Mouse (Mus musculus) mature B cell (primary cell): ENCODE data around the gene Pdxdc1.
"Not testable (repeated sequence)": the region's sequence is repeated elsewhere in the genome, so short reads cannot be mapped to it uniquely, and the experiment has no call there.

ENCODE experiments used
- in situ Hi-C: fragments of 300-500 bp; cut with MboI; formaldehyde crosslinking; loops from 2 replicates; pipeline ENCODE4 v1.14.3; 2019

The Pdxdc1 gene

DNA sequence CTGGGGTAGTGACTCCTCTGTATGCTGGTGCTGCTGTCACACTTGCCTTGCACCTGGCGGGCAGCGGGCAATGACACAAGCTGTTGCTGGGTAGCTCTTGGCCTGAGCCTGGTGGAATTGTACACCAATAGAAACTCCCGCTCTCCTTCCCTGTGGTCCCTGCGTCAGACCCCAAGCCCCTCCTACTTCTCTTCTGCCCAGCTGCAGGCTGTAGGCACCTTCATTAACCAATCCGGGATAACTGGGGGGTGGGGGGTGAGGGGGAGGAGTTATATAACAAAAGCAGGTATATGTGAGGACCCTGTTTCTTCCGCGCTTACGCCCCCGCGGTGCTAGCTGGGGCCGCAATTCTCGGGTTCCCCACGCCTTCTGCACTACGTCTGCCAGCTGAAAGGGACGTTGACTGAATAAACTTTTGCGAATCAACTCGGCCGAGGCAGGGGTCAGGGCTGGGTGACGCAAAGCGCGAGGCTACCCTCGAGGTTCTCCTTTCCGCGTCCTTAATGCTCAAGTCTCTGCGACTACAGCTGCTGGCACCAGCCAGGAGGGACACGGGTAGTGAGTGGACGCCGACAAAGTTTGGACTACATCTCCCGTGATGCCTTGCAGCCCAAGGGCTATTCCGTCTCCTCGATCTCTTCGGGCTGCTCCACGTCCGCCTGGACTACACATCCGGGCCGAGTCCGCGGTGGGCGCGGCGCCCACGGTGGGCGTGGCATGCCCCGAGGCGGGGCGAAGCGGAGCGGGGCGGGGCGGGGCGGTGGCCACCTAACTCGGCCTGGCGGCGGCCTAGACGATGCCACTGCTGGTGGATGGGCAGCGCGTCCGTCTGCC, 84.2 kb downstream of the Pdxdc1 start, which contains the start of gene Ntan1:
Gene Ntan1, plus strand, starts transcription at position 286 of the 834 bp plus-strand sequence.
- in situ Hi-C loops, result loop anchor here (25.0 kb wide), 1 partner anchor 344 kb away; the partner anchor contains the start of genes Marf1 and Nde1

DNA sequence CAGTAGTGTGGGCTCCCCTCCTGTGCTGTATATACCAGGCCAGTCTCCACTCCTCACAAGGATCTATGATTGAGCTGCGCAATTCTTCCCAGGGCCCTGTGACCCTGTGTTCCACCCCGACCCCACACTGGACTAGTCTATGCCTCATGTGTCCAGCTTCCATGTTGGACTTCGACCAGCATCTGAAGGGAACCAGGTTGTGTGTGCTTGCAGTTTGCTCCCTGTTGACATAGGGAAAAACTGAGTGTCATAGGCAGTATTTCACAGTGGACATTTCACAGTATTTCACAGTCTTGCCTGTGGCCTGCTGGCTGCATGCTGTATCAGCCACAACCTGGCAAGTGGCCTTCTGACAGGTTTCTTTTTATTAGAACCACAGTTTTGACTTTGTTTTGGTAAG, 89.7 kb downstream of the Pdxdc1 start:
- in situ Hi-C loops, result loop anchor here (25.0 kb wide), 1 partner anchor 349 kb away; the partner anchor contains the start of genes Marf1 and Nde1

DNA sequence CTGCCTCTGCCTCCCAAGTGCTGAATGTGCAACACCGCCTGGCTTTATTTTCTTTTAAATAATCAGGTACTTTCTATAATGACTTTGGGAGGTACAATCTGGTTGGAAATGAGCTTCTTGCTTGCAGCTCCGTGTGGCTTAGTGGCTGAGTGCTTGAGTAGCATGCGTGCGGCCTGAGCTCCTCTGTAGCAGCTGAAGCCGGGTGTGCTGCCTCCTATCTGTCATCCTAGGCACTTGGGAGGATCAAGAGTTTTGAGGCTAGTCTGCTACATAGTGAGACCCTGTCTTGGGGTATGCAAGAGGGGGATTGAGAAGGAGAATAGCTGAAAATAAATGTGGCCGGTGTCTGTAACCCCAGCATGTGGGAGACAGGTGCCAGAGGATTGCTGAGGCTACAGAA, 90.8 kb downstream of the Pdxdc1 start:
- in situ Hi-C loops, result loop anchor here (25.0 kb wide), 1 partner anchor 350 kb away; the partner anchor contains the start of genes Marf1 and Nde1

DNA sequence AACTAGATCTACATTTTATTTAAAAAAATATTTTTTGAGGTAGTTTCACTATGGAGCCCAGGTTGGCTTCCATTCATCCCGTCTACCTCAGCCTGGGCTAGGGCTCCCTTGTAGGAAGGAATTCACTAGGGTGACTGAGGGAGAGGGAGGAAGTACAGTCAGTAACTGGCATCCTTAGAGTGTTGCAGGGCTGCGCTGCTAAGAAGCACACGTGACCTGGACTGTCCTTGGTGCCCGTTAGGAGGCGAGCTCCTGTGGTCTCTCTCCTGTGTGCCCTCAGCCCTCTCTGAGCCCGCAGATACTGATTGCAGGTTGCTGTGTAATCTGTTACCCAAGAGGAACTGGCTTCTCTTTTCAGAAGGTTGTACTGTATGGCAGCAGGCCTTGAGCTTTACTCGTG, 94.5 kb downstream of the Pdxdc1 start:
- in situ Hi-C loops, result loop anchor here (25.0 kb wide), 1 partner anchor 354 kb away; the partner anchor contains the start of genes Marf1 and Nde1

DNA sequence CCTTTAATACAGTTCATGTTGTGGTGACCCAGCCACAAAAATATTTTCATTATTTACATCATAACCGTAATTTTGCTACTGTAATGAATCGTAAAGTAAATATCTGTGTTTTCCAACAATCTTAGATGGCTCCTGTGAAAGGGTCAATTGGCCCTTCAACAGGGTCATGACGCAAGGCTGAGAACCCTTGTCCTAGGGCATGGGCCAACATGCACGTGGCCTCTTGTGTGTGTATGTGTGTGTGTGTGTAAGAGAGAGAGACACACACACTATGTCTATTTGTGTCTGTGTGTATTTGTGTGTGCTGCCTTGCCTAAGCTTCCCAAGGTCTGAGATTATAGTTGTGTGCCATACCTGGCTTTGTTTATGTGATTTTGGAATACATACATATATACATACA, 95.3 kb downstream of the Pdxdc1 start:
- in situ Hi-C loops, result loop anchor here (25.0 kb wide), 1 partner anchor 355 kb away; the partner anchor contains the start of genes Marf1 and Nde1

DNA sequence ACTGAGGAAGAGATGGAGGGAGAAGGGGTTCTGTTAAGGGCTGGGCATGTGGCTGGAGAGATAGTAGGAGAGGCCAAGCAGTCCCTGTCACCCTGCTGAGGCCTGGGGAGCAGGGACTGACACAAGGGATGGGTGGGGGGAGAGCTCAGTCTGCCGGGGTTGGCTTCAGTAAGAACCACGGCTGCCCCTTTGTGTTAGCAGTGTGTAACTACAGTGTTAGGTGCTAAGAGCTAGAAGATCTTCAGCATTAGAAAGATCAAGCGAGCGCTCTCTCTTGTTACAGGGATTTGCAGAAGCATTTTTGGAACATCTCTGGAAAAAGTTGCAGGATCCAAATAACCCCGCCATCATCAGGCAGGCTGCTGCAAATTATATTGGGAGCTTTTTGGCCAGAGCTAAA, 98.3 kb downstream of the Pdxdc1 start:
- in situ Hi-C loops, result loop anchor here (25.0 kb wide), 1 partner anchor 358 kb away; the partner anchor contains the start of genes Marf1 and Nde1

DNA sequence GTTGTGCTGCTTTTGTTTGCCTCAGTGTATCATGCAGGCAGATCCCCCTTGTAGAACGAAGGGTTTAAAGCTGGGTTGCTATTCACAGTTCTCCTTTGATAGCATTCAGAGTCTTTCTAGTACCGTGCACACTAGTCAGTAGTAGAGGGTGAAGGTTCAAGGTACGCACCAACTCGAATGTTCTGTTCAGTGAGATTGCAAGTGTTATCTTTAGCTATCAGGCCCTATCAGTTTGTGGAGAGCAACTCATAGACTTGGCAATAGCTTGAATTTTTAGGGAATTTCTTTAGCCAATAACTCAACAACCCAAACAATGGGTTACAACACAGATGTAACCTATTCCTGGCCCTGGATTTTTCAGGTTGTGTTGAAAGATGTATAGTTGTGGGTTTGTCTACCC, 101.7 kb downstream of the Pdxdc1 start:
- in situ Hi-C loops, result loop anchor here (25.0 kb wide), 1 partner anchor 361 kb away; the partner anchor contains the start of genes Marf1 and Nde1

DNA sequence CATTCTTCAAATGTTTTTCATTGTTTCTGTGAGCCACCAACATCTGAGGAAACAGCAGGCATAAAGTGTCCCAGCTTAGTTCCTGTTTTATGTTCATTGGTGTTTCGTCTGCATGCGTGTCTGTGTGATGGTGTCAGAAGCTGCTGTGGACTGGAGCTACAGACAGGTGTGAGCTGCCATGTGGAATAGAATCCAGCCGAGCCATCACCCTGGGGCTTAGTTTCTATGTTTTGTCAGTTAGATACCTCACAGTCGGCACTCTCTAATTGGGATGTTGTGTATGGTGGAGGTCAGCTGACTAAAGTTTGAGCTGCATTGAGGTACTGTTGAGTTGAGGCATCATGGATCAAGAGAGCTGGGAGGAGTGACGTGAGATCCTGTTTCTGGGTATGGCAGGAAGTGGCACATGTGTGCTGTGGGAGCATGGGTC, 106.2 kb downstream of the Pdxdc1 start:
- in situ Hi-C loops, result no loop called here

DNA sequence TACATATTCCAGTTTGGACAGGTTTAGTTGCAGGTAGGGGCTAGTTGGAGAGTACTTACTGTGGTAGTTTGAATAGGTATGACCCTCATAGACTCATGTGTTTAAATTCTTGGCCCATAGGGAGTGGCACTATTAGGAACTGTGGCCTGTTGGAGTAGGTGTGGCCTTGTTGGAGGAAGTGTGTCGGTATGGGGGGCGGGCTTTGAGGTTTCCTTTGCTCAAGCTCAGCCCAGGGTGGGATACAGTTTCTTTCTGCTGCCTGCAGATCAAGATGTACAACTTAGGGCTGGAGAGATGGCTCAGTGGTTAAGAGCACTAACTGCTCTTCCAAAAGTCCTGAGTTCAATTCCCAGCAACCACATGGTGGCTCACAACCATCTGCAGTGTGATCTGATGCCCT, 109.5 kb downstream of the Pdxdc1 start:
- in situ Hi-C loops, result not testable (repeated sequence)

DNA sequence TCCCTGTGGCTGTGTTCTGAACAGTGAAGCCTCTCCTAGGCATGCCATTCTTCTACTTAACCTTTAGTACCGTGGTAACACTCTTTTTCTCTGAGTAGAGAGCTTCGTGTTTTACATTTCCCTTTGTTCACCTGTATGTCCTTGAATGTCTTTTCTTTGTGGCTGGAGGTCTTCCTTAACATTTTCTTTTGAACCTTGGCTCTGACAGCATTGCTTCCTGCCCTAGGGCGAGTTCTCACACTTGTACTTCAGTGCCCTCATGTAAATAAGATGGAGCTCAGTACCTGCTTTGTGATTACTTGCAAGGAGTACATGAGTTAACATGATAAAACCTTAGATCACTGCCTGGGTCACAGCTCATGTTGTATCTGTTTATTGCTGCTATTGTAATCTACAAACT, 117.0 kb downstream of the Pdxdc1 start:
- in situ Hi-C loops, result no loop called here
